Mouse (Mus musculus) B cell, adult (primary cell): Measurements from ENCODE around the gene Slc12a1. TPM values are rescaled to one million over a fixed set of nuclear protein-coding genes. Genes with fewer than 3 reads are reported as not detected.

ENCODE experiments used
- total RNA-seq: library from RNA; stranded (reverse); gene quantifications from 4 replicates; pipeline ENCODE4 v1.2.4, GENCODE M21; 2023; ENCODE audit not compliant: inconsistent age

The Slc12a1 gene
- not detected in 4 replicates for total RNA-seq

GRCm38 (mm10) chr2:125152388-125152787 lies at the start of gene Slc12a1:
Gene Slc12a1, plus strand, starts transcription at chr2:125152505.

GRCm38 (mm10) chr2:125123477-125123852 lies 28.8 kb upstream of the Slc12a1 start, which contains the start of gene Myef2:
Gene Myef2, minus strand, starts transcription at chr2:125123661.

GRCm38 (mm10) chr2:125135903-125136811 lies 16.1 kb upstream of the Slc12a1 start, which contains the start of gene Ctxn2:
Gene Ctxn2, plus strand, starts transcription at chr2:125136692.

GRCm38 (mm10) chr2:125247108-125247961 lies 95.0 kb downstream of the Slc12a1 start, which contains the start of gene Dut:
Gene Dut, plus strand, starts transcription at chr2:125247190.

Other genes starting within 250 kb of the Slc12a1 start
- not detected in 4 replicates for gene Slc24a5, start 84.4 kb upstream of the Slc12a1 start, total RNA-seq
- gene Myef2, start 28.8 kb upstream of the Slc12a1 start, total RNA-seq = 27.0 to 34.7 TPM (median 31.8 TPM) in 4 replicates
- not detected in 4 replicates for gene Ctxn2, start 15.8 kb upstream of the Slc12a1 start, total RNA-seq
- 17.8 to 28.9 TPM (median 22.3 TPM) in 4 replicates for gene Dut, start 94.7 kb downstream of the Slc12a1 start, total RNA-seq